Mouse (Mus musculus) left cerebral cortex, postnatal 36 days (tissue): ENCODE results near the gene Fgfr2. TPM values are rescaled to one million over a fixed set of nuclear protein-coding genes. Genes with fewer than 3 reads are reported as not detected.

Source experiments
- DNase-seq, 2 experiments: peaks; one replicate each; pipeline ENCODE4 v3.0.0; 2021 to 2022; ENCODE audit warnings: low spot score in 2 of 2, mixed read lengths in 1 of 2
- intact Hi-C: fragments of 180-260 bp; cut with DNase I; formaldehyde crosslinking; loops from one replicate; pipeline ENCODE4 v1.15.1; 2025
- total RNA-seq, 2 experiments: library from RNA; stranded (reverse); gene quantifications; 2 replicates each; pipeline ENCODE4 v1.2.3; 2021

Fgfr2 gene
- total RNA-seq, 2 experiments from 2014 or later = 41.6 to 46.6 TPM

GRCm38 (mm10) chr7:132991240-132991900 is 131.8 kb downstream of the Fgfr2 start:
- intact Hi-C loops = no loop called here

GRCm38 (mm10) chr7:132989839-132990238 is 133.3 kb downstream of the Fgfr2 start:
- intact Hi-C loops = no loop called here
- no peak for DNase-seq

More at GRCm38 (mm10) chr7:132991240-132991900, 131.8 kb downstream of the Fgfr2 start:
- DNase-seq = no peak

GRCm38 (mm10) chr7:132982639-132983038 is 140.5 kb downstream of the Fgfr2 start:
- DNase-seq = no peak
- intact Hi-C loops = no loop called here

DNA sequence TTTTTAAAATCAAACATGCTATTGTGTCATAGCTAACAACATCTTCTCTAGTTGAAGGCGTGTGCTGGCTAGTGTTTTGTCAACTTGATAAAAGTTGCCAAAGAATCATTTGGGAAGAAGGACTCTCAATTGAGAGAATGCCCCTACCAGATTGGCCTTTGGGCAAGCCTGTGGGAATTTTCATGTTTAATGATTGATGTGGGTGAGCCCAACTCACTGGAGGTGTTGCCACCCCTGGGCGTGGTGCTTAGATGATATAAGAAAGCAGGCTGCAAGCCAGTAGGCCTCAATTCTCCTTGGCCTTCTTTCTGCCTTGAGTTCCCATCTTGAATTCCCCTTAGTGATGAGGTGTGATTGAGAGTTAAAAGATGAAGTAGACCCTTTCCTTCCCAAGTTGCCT is 145.2 kb downstream of the Fgfr2 start:
- intact Hi-C loops = no loop called here
- no peak for DNase-seq

DNA sequence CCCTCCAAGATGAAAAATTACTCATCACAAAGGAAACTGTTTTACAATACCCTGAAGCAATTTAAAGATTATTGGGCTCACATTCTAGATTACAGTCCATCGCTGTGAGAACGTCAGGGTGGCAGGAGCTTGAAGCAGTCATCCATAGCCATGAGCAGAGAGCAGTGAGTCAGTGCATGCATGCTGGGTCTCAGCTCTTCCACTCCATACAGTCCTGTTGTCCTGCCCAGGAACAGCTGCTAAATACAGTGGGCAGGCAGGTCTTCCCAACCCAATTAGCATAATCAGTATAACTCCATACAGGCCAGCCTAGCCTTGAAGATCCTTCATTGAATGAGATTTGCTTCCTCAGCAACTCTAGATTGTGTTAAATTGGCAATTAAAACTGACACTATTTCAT is 147.1 kb downstream of the Fgfr2 start:
- intact Hi-C loops = no loop called here
- no peak for DNase-seq

DNA sequence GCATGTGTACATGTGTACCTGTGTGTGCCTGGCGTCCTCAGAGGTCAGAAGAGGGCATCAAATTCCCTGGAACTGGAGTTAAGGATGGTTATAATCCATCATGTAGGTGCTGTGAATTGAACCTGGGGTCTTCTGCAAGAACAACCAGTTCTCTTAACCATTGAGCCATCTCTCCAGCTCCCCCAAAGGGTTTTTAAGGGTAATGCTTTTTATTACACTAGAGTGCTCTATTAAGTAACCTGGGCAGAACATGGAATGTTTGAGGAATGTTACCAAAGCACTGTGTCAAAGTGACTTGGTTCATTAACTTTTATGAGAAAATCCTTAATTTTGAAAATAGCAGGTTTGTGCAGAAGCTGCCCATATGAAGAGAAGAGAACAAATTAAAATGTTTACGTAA is 151.1 kb downstream of the Fgfr2 start:
- intact Hi-C loops = no loop called here
- no peak for DNase-seq

DNA sequence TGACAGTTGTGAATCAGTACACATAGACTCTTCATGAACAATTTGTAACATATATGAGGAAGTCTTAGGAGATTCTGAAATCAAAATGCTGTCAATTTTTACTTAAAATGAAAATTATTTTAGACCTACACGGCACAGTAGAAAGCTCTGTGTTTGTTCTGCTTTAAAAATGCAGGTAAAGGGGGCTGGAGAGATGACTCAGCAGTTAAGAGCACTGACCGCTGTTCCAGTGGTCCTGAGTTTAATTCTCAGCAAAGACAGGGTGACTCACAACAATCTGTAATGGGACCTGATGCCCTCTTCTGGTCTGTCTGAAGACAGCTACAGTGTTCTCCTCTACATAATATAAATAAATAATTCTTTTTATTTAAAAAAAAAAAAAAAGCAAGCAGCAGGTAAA is 157.4 kb downstream of the Fgfr2 start:
- no peak for DNase-seq
- intact Hi-C loops = no loop called here

- no peak for DNase-seq
- intact Hi-C loops = no loop called here
These were observed 158.8 kb downstream of the Fgfr2 start for GRCm38 (mm10) chr7:132964395-132964794.

DNA sequence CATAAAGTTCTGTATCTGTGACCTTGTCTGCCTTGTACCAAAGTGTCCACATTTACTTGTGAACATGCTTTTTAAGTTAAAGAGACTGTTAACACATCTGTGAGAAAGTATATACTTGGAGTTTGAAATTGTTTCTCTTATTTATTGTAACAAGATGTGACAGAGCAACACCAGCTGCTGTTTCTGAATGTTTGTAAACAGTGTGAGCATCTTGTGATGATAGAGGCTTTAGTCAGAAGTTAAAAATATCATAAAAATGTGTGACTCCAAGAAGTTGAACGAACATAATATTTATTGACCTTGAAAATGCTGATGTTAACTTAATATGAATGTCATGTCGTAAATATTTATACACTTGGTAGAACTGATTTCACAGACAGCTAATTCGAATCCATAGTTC is 172.5 kb downstream of the Fgfr2 start:
- intact Hi-C loops = no loop called here
- DNase-seq = no peak

- no peak for DNase-seq
- intact Hi-C loops = no loop called here
These were observed 173.2 kb downstream of the Fgfr2 start for GRCm38 (mm10) chr7:132949968-132950367.

DNA sequence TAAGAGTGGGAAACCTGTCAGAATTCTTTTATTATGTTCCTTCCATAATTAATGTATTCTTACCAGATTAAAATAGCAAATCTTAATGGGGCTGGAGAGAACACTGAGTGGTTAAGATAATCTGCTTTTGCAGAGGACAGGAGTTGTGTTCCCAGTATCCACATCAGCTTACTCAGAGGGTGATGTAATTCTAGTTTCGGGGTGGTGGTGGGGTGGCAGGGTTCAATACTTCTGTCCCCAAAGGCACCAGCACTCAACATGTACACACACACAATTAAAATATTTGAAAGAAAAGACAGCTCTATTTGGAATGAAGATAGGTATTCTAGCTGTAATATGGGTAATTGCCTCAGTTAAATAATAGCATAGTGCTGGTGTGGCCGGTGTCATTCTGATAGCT is 182.6 kb downstream of the Fgfr2 start:
- no peak for DNase-seq
- intact Hi-C loops = no loop called here

DNA sequence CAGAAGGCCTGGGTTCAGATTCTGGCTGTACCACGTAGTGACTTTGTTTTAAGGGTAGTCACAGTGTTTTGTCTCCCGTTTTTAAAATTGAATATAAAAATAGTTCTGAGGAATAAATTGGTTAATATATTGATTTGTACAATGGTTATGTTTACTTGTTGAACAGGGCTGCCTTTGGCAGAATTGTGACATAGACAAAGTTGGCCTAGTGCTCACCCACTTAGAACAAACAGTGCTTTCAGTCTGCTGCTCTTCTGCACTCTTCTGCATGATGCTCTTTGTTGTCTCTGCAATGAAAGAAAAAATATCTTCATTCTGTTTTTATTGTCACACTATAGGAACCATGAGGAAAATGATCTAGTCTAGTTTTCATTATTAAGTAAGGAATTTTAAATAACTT is 184.0 kb downstream of the Fgfr2 start:
- intact Hi-C loops = no loop called here
- no peak for DNase-seq

GRCm38 (mm10) chr7:132934743-132935142 is 188.4 kb downstream of the Fgfr2 start:
- intact Hi-C loops = no loop called here
- no peak for DNase-seq

DNA sequence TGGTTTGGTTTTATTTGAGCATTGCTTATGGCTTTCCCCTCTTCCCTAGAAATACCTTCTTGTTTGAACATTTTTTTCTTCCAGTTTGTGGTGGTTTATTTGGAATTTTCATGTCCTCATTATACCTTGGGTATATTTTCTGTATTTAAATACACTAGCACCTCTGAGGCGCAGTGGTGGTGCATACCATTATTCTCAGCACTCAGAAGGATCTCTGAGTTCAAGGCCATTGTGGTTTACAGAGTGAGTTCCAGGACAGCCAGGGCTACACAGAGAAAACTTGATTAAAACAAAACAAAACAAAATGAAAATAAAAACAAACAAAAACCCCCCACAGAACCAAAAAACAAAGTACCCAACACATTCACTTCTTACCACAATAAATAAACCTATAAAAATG is 189.8 kb downstream of the Fgfr2 start:
- intact Hi-C loops = no loop called here
- DNase-seq = no peak

DNA sequence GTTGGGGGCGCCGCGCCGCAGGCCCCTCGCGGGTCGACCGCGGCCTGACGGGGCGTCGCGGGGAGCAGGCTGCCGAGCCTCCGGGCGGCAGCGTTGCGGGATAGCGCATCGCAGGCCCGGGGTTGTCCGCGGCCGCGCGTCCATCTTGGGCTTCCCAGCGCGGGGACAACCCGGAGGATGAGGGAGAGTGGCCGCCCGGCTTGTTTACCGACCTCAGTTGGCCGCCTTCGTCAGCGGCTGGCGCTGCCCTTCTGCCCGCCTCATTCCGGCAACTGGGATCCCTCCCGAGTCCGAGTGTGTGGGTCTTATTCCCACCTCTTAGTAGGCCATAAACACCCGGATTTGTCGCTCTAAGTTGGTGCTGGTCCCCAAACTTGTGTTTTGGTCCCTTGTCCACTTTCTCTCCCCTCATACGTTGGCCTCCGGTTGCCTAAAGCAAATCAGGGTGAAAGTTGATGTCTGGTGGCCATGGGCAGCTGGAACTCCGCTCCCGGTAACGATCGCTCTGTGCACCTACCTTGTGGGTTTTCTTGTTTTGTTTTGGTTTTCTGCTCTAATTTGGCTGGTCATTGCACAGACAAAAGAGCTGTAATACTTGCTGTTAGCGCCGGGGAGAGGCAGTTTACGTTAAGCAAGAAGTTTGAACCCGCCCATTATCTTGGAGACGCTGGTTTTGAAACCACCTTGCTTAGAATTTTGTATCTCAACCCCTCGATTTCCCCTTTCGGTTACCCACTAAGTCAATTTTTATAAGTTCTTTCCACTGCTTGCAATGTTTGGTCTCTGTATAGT is 191.4 kb downstream of the Fgfr2 start:
- intact Hi-C loops = no loop called here
- DNase-seq = peak in 1 of 2 experiments; percentile 32

DNA sequence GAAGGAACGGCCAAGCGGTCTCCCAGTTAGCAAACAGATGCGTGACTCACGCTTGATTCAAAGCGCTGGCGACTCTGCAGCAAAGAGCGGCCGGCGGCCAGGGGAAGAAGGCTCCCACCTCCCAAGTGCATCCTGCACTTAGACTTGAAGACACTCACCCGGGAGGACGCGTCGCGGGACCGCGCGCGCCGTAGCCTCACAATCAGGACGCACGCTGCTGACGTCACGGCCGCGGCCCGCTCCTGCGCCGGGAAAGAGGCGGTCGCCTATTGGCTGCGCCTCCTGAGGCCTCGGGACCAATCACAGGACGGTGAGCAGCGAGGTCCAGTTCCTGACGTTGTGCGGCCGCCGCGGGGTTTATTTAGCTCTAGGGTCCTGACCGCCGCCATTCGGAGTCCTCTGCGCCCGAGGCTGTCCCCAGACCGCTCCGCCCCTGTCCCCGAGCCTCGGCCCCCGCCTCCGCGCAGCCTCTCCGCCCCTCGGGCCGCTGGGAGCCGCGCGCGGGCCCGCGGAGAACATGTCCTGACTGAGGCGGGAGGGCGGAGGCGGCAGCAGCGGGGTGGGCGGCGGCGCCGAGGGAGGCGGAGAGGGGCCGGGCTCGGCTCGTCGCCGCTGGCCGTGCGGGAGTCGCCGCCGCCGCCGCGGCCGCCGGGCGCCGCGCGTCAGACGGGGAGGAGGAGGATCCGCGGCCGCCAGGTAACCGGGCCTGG is 192.1 kb downstream of the Fgfr2 start, which contains the start of gene Zranb1:
Gene Zranb1, plus strand, starts transcription at position 293 of the 710 bp plus-strand sequence.
- peak; percentile 99 for DNase-seq
- intact Hi-C loops = no loop called here

DNA sequence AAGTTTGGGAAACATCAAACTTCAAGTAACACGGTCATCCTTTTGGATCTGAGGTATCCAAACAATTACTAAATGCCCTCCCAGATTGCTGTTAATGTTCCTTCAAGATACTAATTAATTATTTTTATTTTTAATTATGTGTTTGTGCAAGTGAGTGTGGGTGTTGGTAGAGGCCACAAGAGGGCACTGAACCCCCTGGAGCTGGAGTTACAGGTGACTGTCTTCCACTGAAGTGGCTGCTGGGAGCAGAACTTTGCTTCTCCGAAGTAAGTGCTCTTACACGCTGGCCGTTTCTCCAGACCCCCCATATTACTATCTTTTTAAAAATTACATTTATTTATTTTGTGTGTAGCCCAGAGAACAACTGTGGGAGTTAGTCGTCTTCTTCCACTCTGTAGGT is 193.1 kb downstream of the Fgfr2 start:
- intact Hi-C loops = no loop called here

DNA sequence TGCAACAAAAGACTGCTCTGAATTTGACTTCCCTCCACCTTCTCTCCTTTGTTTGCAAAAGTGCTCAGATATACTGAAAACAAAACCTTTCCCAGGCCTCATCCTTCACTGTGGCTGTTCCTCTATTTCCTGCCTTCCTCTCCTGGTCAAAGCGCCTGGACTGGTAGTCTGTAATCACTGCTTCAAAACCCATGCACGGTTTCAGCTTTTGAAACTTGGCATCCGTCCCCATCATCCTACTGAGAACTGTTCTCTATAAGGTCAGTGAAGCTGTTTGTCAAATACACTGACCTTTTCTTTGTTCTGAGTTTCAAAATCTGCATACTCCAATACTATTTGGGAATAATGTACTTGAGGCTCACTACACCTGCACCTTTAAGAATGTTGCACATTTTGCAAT is 195.9 kb downstream of the Fgfr2 start:
- no peak for DNase-seq
- intact Hi-C loops = no loop called here

More for the DNA sequence above, 193.1 kb downstream of the Fgfr2 start:
- DNase-seq = no peak

- no peak for DNase-seq
- intact Hi-C loops = no loop called here
These were observed 197.9 kb downstream of the Fgfr2 start for GRCm38 (mm10) chr7:132925227-132925626.

DNA sequence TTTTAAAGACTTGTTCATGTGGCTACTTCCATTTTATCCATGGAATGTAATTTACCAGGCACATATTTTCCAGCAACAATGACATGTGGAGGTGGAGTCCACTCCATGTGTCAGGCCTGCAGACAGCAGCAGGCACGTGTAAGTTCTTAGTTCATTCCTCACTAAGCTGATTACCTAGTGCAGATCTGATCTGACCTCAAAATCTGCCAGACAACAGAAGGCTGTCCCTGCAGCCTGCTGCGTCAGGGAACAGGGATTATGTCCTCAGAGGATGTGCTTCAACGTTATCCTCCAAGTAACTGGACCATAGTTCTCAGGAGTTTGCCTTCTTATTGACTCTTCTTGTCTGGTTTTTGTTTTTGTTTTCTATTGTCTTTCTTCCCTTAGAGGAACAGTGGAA is 201.2 kb downstream of the Fgfr2 start:
- intact Hi-C loops = no loop called here
- DNase-seq = no peak

GRCm38 (mm10) chr7:132903796-132904195 is 219.4 kb downstream of the Fgfr2 start:
- intact Hi-C loops = no loop called here
- no peak for DNase-seq
